Mouse (Mus musculus) MEL (cell line): ENCODE results near the gene Crnkl1. TPM values are rescaled to one million over a fixed set of nuclear protein-coding genes. Genes with fewer than 3 reads are reported as not detected.
"Not testable (repeated sequence)": the region's sequence is repeated elsewhere in the genome, so short reads cannot be mapped to it uniquely, and the experiment has no call there.

ENCODE experiments used
- DNase-seq: peaks from one replicate; pipeline ENCODE4 v3.0.0; 2011; ENCODE audit warnings: low read depth, low spot score
- H3K27ac ChIP-seq: 2 replicates; pipeline ENCODE4 v1.5.1; 2012; ENCODE audit warnings: low read depth, mild to moderate bottlenecking, control low read depth, low read length, moderate library complexity; ENCODE audit not compliant: control insufficient read depth
- H3K27me3 ChIP-seq, 2 experiments: fragments of 150-350 bp in 1 of 2; sonication (generic) in 1 of 2; 2 replicates each; pipeline ENCODE4 v1.6.1; 2012; ENCODE audit warnings: low read length in 2 of 2, mild to moderate bottlenecking in 2 of 2, improper control_type of control experiment in 1 of 2, moderate library complexity in 1 of 2; ENCODE audit not compliant: insufficient read depth in 2 of 2, control insufficient read depth in 1 of 2
- H3K36me3 ChIP-seq, 2 experiments: 2 replicates each; pipeline ENCODE4 v1.6.1; 2012 to 2014; ENCODE audit warnings: low read length in 2 of 2, improper control_type of control experiment in 1 of 2, inconsistent platforms in 1 of 2, mild to moderate bottlenecking in 1 of 2; ENCODE audit not compliant: insufficient read depth in 2 of 2, control insufficient read depth in 1 of 2
- H3K4me1 ChIP-seq, 2 experiments: fragments of 150-350 bp in 1 of 2; sonication (generic) in 1 of 2; 2 replicates each; pipeline ENCODE4 v1.6.1; 2012; ENCODE audit warnings: low read length in 2 of 2, improper control_type of control experiment in 1 of 2, mild to moderate bottlenecking in 1 of 2; ENCODE audit not compliant: insufficient read depth in 2 of 2, control insufficient read depth in 1 of 2
- H3K4me3 ChIP-seq, 2 experiments: fragments of 150-350 bp in 1 of 2; sonication (generic) in 1 of 2; 2 replicates each; pipeline ENCODE4 v1.5.1; 2012; ENCODE audit warnings: low read depth in 2 of 2, low read length in 2 of 2, mild to moderate bottlenecking in 2 of 2, moderate library complexity in 2 of 2, control low read depth in 1 of 2, improper control_type of control experiment in 1 of 2; ENCODE audit not compliant: control insufficient read depth in 1 of 2, insufficient read depth in 1 of 2
- H3K79me2 ChIP-seq: 2 replicates; pipeline ENCODE4 v1.6.1; 2012; ENCODE audit warnings: mild to moderate bottlenecking, low read length, moderate library complexity; ENCODE audit not compliant: control insufficient read depth, poor library complexity, insufficient read depth
- H3K9ac ChIP-seq: 2 replicates; pipeline ENCODE4 v1.6.1; 2012; ENCODE audit warnings: low read depth, mild to moderate bottlenecking, control low read depth, low read length, moderate library complexity; ENCODE audit not compliant: control insufficient read depth, poor library complexity, severe bottlenecking
- H3K9me3 ChIP-seq: fragments of 150-350 bp; sonication (generic); replicated peaks from 2 replicates; pipeline ENCODE4 v1.6.1; 2012; ENCODE audit warnings: mild to moderate bottlenecking, low read length, improper control_type of control experiment, moderate library complexity; ENCODE audit not compliant: insufficient read depth
- CHD1 ChIP-seq: IDR thresholded peaks from 2 replicates; pipeline ENCODE4 v1.6.1; 2012; ENCODE audit warnings: low read depth, mild to moderate bottlenecking, inconsistent platforms, low read length, improper control_type of control experiment
- CHD2 ChIP-seq: IDR thresholded peaks from 2 replicates; pipeline ENCODE4 v1.6.1; 2011; ENCODE audit warnings: low read length, improper control_type of control experiment
- E2F4 ChIP-seq: IDR thresholded peaks from 2 replicates; pipeline ENCODE4 v1.6.1; 2011; ENCODE audit warnings: low read depth, low read length, improper control_type of control experiment, borderline replicate concordance
- ETS1 ChIP-seq: IDR thresholded peaks from 2 replicates; pipeline ENCODE4 v1.6.1; 2012; ENCODE audit warnings: low read depth, mild to moderate bottlenecking, inconsistent platforms, low read length, improper control_type of control experiment, moderate library complexity
- GATA1 ChIP-seq: IDR thresholded peaks from 2 replicates; pipeline ENCODE4 v1.6.1; 2011; ENCODE audit warnings: low read depth, low read length, improper control_type of control experiment
- JUND ChIP-seq: IDR thresholded peaks from 2 replicates; pipeline ENCODE4 v1.6.1; 2011; ENCODE audit warnings: low read depth, mild to moderate bottlenecking, improper control_type of control experiment, low read length
- KAT2A ChIP-seq: conservative IDR thresholded peaks from 2 replicates; pipeline ENCODE4 v1.6.1; 2012; ENCODE audit warnings: low read depth, low read length, improper control_type of control experiment, inconsistent platforms
- MAFK ChIP-seq: IDR thresholded peaks from 2 replicates; pipeline ENCODE4 v1.6.1; 2011; ENCODE audit warnings: low read depth, mild to moderate bottlenecking, low read length, improper control_type of control experiment, borderline replicate concordance
- MAX ChIP-seq: IDR thresholded peaks from 2 replicates; pipeline ENCODE4 v1.6.1; 2011; ENCODE audit warnings: low read length, improper control_type of control experiment
- MXI1 ChIP-seq: IDR thresholded peaks from 2 replicates; pipeline ENCODE4 v1.6.1; 2011; ENCODE audit warnings: mild to moderate bottlenecking, low read depth, low read length, improper control_type of control experiment
- MYB ChIP-seq: IDR thresholded peaks from 2 replicates; pipeline ENCODE4 v1.6.1; 2011; ENCODE audit warnings: mild to moderate bottlenecking, low read depth, low read length, improper control_type of control experiment
- NRF1 ChIP-seq: IDR thresholded peaks from 2 replicates; pipeline ENCODE4 v1.6.1; 2014; ENCODE audit warnings: low read depth, mild to moderate bottlenecking, inconsistent platforms, low read length, improper control_type of control experiment, moderate library complexity; ENCODE audit not compliant: poor library complexity, insufficient read depth, severe bottlenecking
- POLR2A ChIP-seq, 2 experiments: IDR thresholded peaks; 2 replicates each; pipeline ENCODE4 v1.6.1; 2011 to 2012; ENCODE audit warnings: low read length in 2 of 2, mild to moderate bottlenecking in 2 of 2, control low read depth in 1 of 2, improper control_type of control experiment in 1 of 2, low read depth in 1 of 2, moderate library complexity in 1 of 2; ENCODE audit not compliant: control insufficient read depth in 1 of 2, insufficient read depth in 1 of 2, poor library complexity in 1 of 2
- POLR2AphosphoS2 ChIP-seq: IDR thresholded peaks from 2 replicates; pipeline ENCODE4 v1.6.1; 2011; ENCODE audit warnings: low read length, improper control_type of control experiment
- POLR2AphosphoS5 ChIP-seq: IDR thresholded peaks from 2 replicates; pipeline ENCODE4 v1.6.1; 2012; ENCODE audit warnings: low read depth, borderline replicate concordance, mild to moderate bottlenecking, inconsistent platforms, low read length, moderate library complexity, mixed read lengths
- RAD21 ChIP-seq: IDR thresholded peaks from 2 replicates; pipeline ENCODE4 v1.6.1; 2011; ENCODE audit warnings: mild to moderate bottlenecking, low read depth, low read length, improper control_type of control experiment
- RCOR1 ChIP-seq: IDR thresholded peaks from 2 replicates; pipeline ENCODE4 v1.6.1; 2012; ENCODE audit warnings: low read depth, mild to moderate bottlenecking, inconsistent platforms, low read length, improper control_type of control experiment
- TBP ChIP-seq: IDR thresholded peaks from 2 replicates; pipeline ENCODE4 v1.8.0; 2011; ENCODE audit warnings: low read depth, low read length, improper control_type of control experiment
- TCF12 ChIP-seq: IDR thresholded peaks from 2 replicates; pipeline ENCODE4 v1.6.1; 2014; ENCODE audit warnings: low read depth, mild to moderate bottlenecking, inconsistent platforms, low read length, improper control_type of control experiment, moderate library complexity
- UBTF ChIP-seq: IDR thresholded peaks from 2 replicates; pipeline ENCODE4 v1.6.1; 2012; ENCODE audit warnings: low read depth, mild to moderate bottlenecking, inconsistent platforms, low read length, improper control_type of control experiment, moderate library complexity, borderline replicate concordance; ENCODE audit not compliant: insufficient read depth
- USF1 ChIP-seq: IDR thresholded peaks from 2 replicates; pipeline ENCODE4 v1.6.1; 2014; ENCODE audit warnings: low read depth, mild to moderate bottlenecking, inconsistent platforms, low read length, improper control_type of control experiment, moderate library complexity
- USF2 ChIP-seq, 2 experiments: IDR thresholded peaks; 2 replicates each; pipeline ENCODE4 v1.6.1; 2011 to 2012; ENCODE audit warnings: improper control_type of control experiment in 2 of 2, low read length in 2 of 2, borderline replicate concordance in 1 of 2, inconsistent platforms in 1 of 2, low read depth in 1 of 2, mild to moderate bottlenecking in 1 of 2; ENCODE audit not compliant: insufficient read depth in 1 of 2
- ZKSCAN1 ChIP-seq: IDR thresholded peaks from 2 replicates; pipeline ENCODE4 v1.6.1; 2012; ENCODE audit warnings: low read depth, mild to moderate bottlenecking, inconsistent platforms, low read length, improper control_type of control experiment, moderate library complexity
- ZMIZ1 ChIP-seq: IDR thresholded peaks from 2 replicates; pipeline ENCODE4 v1.6.1; 2012; ENCODE audit warnings: low read depth, mild to moderate bottlenecking, inconsistent platforms, low read length, improper control_type of control experiment, moderate library complexity
- ZNF384 ChIP-seq: IDR thresholded peaks from 2 replicates; pipeline ENCODE4 v1.6.1; 2012; ENCODE audit warnings: low read depth, mild to moderate bottlenecking, inconsistent platforms, low read length, improper control_type of control experiment
- polyA plus RNA-seq, 2 experiments: library from polyadenylated mRNA; stranded (reverse) in 1 of 2; unstranded in 1 of 2; fragments of >175 nt in 1 of 2; fragments of >200 nt in 1 of 2; gene quantifications; 2 replicates each; pipeline versions ENCODE4 v1.2.1 to v1.2.4; 2012; ENCODE audit warnings: low replicate concordance in 2 of 2, low read depth in 1 of 2; ENCODE audit not compliant: insufficient read length in 2 of 2, insufficient read depth in 1 of 2, missing spikeins in 1 of 2
- total RNA-seq: library from RNA; depleted of rRNA; stranded (reverse); fragments of 300-350 nt; gene quantifications from 2 replicates; pipeline ENCODE4 v1.2.3, GENCODE M21; 2012

Crnkl1 gene
- total and polyA plus RNA-seq, 3 experiments, result 23.8 to 297 (median 30.3) TPM

DNA sequence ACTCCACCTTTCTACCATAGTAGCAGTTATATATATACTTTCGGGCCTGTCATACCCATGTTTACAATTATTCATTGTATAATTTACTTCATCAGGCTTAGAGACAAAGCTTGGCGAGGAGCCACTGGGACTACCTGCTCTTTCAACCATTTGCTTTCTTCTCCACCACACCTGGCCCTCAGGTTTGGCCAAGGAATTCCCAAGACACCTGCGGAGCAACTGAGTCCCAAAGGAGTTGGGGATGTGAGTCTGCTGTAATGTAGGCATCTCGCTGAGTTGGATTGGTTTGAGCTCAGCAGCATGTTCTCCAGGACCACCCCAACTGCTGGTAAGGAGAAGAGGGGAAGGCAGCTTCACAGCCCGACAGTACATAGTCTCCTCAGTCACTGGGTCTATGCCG lies 33.0 kb downstream of the Crnkl1 start, which contains the start of gene Naa20:
Gene Naa20, plus strand, starts transcription at position 239 of the 400 bp plus-strand sequence.
- TF ChIP-seq GATA1, result no peak
- no peak for TF ChIP-seq MAX
- no peak for TF ChIP-seq MAFK
- no peak for TF ChIP-seq ZKSCAN1
- no peak for TF ChIP-seq POLR2A (IDR thresholded peaks at IDR 0.05; ENCODE audit: control insufficient read depth in 1 of 2, insufficient read depth in 1 of 2, low read depth in 1 of 2, low read length in 2 of 2, poor library complexity in 1 of 2)
- TF ChIP-seq KAT2A, result no peak
- TF ChIP-seq RAD21, result no peak
- no peak for TF ChIP-seq RCOR1
- no peak for TF ChIP-seq POLR2AphosphoS2
- TF ChIP-seq UBTF, result no peak
- TF ChIP-seq ZNF384, result no peak
- TF ChIP-seq ZMIZ1, result no peak
- no peak for TF ChIP-seq MYB
- no peak for TF ChIP-seq E2F4
- TF ChIP-seq CHD1, result no peak
- TF ChIP-seq ETS1, result no peak
- H3K9ac ChIP-seq, result peak within 1 kb of the TSS; percentile 46; the same call in 1 of the 2 replicates
- no peak for DNase-seq
- H3K4me3 ChIP-seq, result peak within 1 kb of the TSS; percentile 67 to 97
- no peaks in the 10 kb centered on the region for H3K9me3 ChIP-seq
- no peaks in the 10 kb centered on the region for H3K27me3 ChIP-seq
- peaks cover 2 to 8% of the 10 kb centered on the region in 2 experiments; a peak in 3 of 4 replicates for H3K4me1 ChIP-seq
- H3K36me3 ChIP-seq, result peaks cover 0 to 14% of the 10 kb centered on the region in 2 experiments; a peak in 2 of 4 replicates
- H3K27ac ChIP-seq, result no peak within 1 kb of the TSS
- peaks cover 31% of the 10 kb centered on the region for H3K79me2 ChIP-seq

DNA sequence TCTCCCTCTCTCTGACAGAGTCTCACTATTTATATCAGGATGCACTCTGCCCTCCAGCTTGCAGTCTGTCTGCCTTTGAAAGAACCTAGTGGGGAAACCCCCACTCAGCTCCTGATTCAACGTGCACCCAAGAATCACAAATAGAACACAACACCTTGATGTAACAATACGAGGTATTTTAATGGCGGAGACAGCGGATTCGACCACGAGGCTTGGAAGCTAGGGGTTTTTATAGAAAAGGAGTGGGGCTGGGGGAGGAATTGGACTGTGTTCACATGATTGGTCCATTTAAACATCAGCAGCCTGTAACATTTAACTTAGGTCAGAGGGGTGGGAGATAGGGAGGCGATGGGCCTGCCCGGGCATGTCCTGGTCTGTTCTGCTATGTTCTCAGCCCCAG lies 34.5 kb downstream of the Crnkl1 start:
- not testable (repeated sequence) for H3K4me3 ChIP-seq, H3K9ac ChIP-seq, H3K27me3 ChIP-seq, H3K4me1 ChIP-seq, H3K9me3 ChIP-seq, DNase-seq, H3K27ac ChIP-seq
- peaks cover 0 to 10% of the 10 kb centered on the region in 2 experiments; a peak in 2 of 4 replicates for H3K36me3 ChIP-seq
- peaks cover 21% of the 10 kb centered on the region for H3K79me2 ChIP-seq

DNA sequence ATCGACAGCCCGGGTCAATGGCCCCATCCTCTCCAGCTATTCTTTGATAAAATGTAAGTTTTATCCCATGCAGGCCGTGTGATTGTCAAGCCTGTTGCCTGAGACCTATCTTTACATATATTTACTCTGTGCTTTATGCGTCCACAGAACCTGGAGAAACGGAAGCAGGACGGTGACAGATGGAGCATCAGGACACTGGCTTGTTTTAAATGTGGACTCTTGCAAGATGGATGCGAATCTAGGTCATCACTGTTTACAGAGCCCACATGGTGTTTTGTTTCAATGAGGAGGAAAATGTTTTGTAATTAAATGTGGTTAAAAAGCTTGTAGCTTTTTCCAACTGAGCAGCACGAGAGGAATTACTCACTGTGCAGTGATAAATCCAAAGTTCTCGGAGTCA lies 36.7 kb downstream of the Crnkl1 start:
- H3K79me2 ChIP-seq, result peaks cover under 1% of the 10 kb centered on the region
- no peaks in the 10 kb centered on the region for H3K36me3 ChIP-seq
- no peak for DNase-seq
- H3K4me1 ChIP-seq, result no peaks in the 10 kb centered on the region
- no peak overlapping the region for H3K4me3 ChIP-seq
- no peaks in the 10 kb centered on the region for H3K27me3 ChIP-seq
- no peak overlapping the region for H3K27ac ChIP-seq
- H3K9me3 ChIP-seq, result no peaks in the 10 kb centered on the region
- H3K9ac ChIP-seq, result no peak overlapping the region
- TF ChIP-seq JUND (no peak), ETS1 (no peak), USF2 (IDR thresholded peaks at IDR 0.05; ENCODE audit: borderline replicate concordance in 1 of 2, insufficient read depth in 1 of 2, low read depth in 1 of 2, low read length in 2 of 2) (no peak), CHD2 (no peak), MXI1 (no peak), E2F4 (no peak), KAT2A (no peak), MYB (no peak), GATA1 (no peak), TCF12 (no peak), TBP (no peak), NRF1 (no peak), POLR2AphosphoS2 (no peak), UBTF (no peak), ZMIZ1 (no peak), POLR2AphosphoS5 (no peak), USF1 (no peak)
